Mouse (Mus musculus) hindbrain, postnatal 0 days (tissue): ENCODE measurements at regions not wholly inside any gene's neighbourhood (a gene's known extent, or its start where the extent isn't known, plus 50 kb on each side); places are given as distances from the start of the nearest gene placed in this dataset.
"Not testable (repeated sequence)": the region's sequence is repeated elsewhere in the genome, so short reads cannot be mapped to it uniquely, and the experiment has no call there.

Experiments used
- ATAC-seq: fragments of 200-750 bp; cut with Nextera tagmentation; 2 replicates; pipeline ENCODE4 v1.8.0; 2017; ENCODE audit warnings: mild to moderate bottlenecking, moderate TSS enrichment, moderate library complexity
- DNase-seq: peaks from one replicate; pipeline ENCODE4 v3.0.0-alpha.2; 2015; ENCODE audit warnings: low spot score
- H3K27ac ChIP-seq: fragments of 300-500 bp; sonication (generic); 2 replicates; pipeline ENCODE4 v1.5.1; 2014; ENCODE audit warnings: mild to moderate bottlenecking
- H3K27me3 ChIP-seq: fragments of 300-500 bp; sonication (generic); 2 replicates; pipeline ENCODE4 v1.6.1; 2014; ENCODE audit warnings: low read length, mixed read lengths; ENCODE audit not compliant: insufficient read depth
- H3K36me3 ChIP-seq: fragments of 300-500 bp; sonication (generic); 2 replicates; pipeline ENCODE4 v1.6.1; 2014; ENCODE audit warnings: low read length, mixed read lengths; ENCODE audit not compliant: insufficient read depth
- H3K4me1 ChIP-seq: fragments of 300-500 bp; sonication (generic); 2 replicates; pipeline ENCODE4 v1.6.1; 2014; ENCODE audit warnings: antibody characterized with exemption, low read length, mixed read lengths; ENCODE audit not compliant: insufficient read depth
- H3K4me2 ChIP-seq: fragments of 300-500 bp; sonication (generic); 2 replicates; pipeline ENCODE4 v1.6.1; 2014; ENCODE audit warnings: low read depth, mild to moderate bottlenecking, low read length, moderate library complexity, mixed read lengths
- H3K4me3 ChIP-seq: fragments of 300-500 bp; sonication (generic); 2 replicates; pipeline ENCODE4 v1.5.1; 2014; ENCODE audit warnings: low read length
- H3K9ac ChIP-seq: fragments of 300-500 bp; sonication (generic); replicated peaks from 2 replicates; pipeline ENCODE4 v1.6.1; 2014; ENCODE audit warnings: mild to moderate bottlenecking, low read length, moderate library complexity, mixed read lengths
- H3K9me3 ChIP-seq: fragments of 300-500 bp; sonication (generic); 2 replicates; pipeline ENCODE4 v1.6.1; 2016; ENCODE audit warnings: low read length, mixed read lengths
- CTCF ChIP-seq: IDR thresholded peaks from 2 replicates; pipeline ENCODE4 v1.5.1; 2016; ENCODE audit warnings: antibody characterized with exemption, control low read depth, low read depth
- WGBS: fragments of 180-500 bp; shearing (Covaris S2); extraction: QIAGEN DNeasy Blood & Tissue Kit; methylation state at CpG from one replicate; pipeline ENCODE4 v1.1.7; 2014; 5-methylcytosine and 5-hydroxymethylcytosine counted together

DNA sequence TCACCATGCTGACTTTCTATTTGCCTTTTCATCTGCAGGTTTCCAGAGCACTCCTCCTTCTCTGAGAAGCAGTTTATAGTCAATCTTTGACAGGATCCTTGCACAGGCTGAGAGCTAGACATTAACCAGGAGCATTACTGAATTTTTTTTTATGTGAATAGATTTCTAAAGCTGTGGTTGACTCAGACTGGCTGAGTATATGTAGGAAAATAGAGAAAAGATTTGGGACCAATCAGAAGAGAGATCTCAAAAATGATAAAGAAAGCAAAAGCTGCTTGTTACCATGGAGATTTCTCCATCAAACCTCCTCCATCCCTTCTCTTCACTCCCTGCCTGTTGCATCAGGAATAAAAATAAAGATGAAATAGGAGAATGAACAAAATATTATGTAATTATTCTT lies 731.2 kb upstream of the Ndn start:
- no peak overlapping the region for H3K4me2 ChIP-seq
- H3K27me3 ChIP-seq, result no peaks in the 10 kb centered on the region
- TF ChIP-seq CTCF, result no peak
- H3K27ac ChIP-seq, result no peak overlapping the region
- no peaks in the 10 kb centered on the region for H3K4me1 ChIP-seq
- DNase-seq, result no peak
- no peak overlapping the region for H3K9ac ChIP-seq
- no peaks in the 10 kb centered on the region for H3K36me3 ChIP-seq
- no peak for ATAC-seq
- peak overlapping the region; percentile 11; the same call in 1 of the 2 replicates for H3K4me3 ChIP-seq
- H3K9me3 ChIP-seq, result no peaks in the 10 kb centered on the region; the same call in 1 of the 2 replicates

DNA sequence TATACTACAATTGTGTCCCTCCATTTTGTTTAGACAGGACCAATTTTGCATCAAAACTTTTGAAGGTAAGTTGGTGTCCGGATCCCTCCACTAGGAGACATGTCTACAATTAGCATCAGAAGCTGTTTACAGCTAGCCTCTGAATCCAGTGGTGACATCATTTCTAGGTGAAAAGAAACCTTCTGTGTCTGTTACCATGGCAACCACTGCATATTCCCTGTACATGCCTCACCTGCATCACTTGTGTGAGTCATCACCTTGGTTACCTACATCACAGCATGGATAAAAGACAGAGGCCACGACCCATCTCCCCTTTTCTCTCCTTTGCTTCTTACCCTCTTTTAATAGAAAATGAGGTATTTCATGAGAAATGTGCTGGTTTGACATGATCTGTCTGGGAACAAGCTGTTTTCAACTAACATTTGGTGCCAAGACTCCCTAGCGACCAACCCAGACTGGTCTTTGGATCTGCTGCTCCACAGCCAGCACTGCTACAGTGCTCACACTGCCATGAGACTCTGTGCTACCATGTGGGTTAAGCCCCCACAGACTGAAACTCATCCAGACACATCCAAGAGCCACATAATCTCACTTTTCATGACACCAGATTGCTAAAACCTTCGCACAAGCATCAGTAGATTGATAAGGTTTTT lies 701.4 kb upstream of the Ndn start:
- TF ChIP-seq CTCF, result no peak
- no peak overlapping the region for H3K4me3 ChIP-seq
- no peaks in the 10 kb centered on the region for H3K4me1 ChIP-seq
- 63% methylated on average over 4 of the region's 4 CpGs for WGBS
- ATAC-seq (no peak), DNase-seq (peak; percentile 11)
- H3K27ac ChIP-seq, result no peak overlapping the region
- H3K27me3 ChIP-seq, result no peaks in the 10 kb centered on the region
- no peak overlapping the region for H3K9ac ChIP-seq
- H3K36me3 ChIP-seq, result no peaks in the 10 kb centered on the region
- no peaks in the 10 kb centered on the region for H3K9me3 ChIP-seq
- H3K4me2 ChIP-seq, result no peak overlapping the region

DNA sequence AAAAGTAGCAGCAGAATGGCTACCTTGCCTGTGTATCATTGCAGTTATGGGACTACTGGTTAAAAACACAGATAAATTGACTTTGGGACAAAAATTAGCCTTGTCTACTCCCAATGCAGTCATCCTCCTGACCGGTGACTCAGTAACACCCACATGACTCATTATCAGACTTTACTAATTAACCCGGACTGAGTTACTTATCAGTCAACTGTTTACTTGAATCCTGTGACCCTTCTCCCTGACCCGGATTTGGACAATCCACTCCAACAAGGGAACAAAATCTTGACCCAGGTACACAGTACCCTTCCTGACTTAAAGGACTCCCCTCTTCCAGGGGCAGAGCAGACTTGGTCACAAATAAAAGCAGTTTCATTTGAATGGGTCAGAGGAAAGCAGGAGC lies 688.3 kb upstream of the Ndn start:
- H3K27ac ChIP-seq, result no peak overlapping the region
- H3K9me3 ChIP-seq, result no peaks in the 10 kb centered on the region
- H3K27me3 ChIP-seq, result no peaks in the 10 kb centered on the region
- no peak overlapping the region for H3K4me2 ChIP-seq
- no peaks in the 10 kb centered on the region for H3K36me3 ChIP-seq
- TF ChIP-seq CTCF, result no peak
- ATAC-seq, result no peak
- no peak for DNase-seq
- 84% methylated on average over 3 of the region's 3 CpGs for WGBS
- no peaks in the 10 kb centered on the region for H3K4me1 ChIP-seq
- no peak overlapping the region for H3K9ac ChIP-seq
- H3K4me3 ChIP-seq, result no peak overlapping the region

DNA sequence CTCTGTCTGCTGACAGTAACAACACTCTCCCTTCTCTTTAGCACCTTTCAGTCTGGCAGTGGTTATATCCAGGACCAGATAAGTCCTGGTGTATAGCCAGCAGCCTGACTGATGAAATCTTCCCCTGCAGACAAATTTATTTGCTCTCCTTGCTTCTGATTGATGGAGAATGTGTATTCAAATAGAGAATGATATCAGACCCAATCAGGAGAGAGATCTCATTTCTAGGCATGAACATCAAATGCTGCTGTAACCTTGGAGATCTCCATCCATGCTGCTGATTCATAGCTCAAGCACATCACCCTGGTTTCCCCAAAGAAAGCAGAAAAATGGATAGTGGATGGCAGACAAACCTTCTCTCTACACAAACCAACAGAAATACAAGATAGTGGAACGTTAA lies 663.3 kb upstream of the Ndn start:
- Histone ChIP-seq H3K27me3 (no peaks in the 10 kb centered on the region), H3K4me3 (no peak overlapping the region), H3K4me1 (no peaks in the 10 kb centered on the region), H3K36me3 (no peaks in the 10 kb centered on the region), H3K9ac (no peak overlapping the region), H3K4me2 (no peak overlapping the region), H3K27ac (no peak overlapping the region), H3K9me3 (no peaks in the 10 kb centered on the region)
- DNase-seq (peak; percentile 1), ATAC-seq (peak; percentile 38; the same call in 1 of the 2 replicates)
- no peak for TF ChIP-seq CTCF
- WGBS, result 65% methylated on average over 1 of the region's 1 CpGs

DNA sequence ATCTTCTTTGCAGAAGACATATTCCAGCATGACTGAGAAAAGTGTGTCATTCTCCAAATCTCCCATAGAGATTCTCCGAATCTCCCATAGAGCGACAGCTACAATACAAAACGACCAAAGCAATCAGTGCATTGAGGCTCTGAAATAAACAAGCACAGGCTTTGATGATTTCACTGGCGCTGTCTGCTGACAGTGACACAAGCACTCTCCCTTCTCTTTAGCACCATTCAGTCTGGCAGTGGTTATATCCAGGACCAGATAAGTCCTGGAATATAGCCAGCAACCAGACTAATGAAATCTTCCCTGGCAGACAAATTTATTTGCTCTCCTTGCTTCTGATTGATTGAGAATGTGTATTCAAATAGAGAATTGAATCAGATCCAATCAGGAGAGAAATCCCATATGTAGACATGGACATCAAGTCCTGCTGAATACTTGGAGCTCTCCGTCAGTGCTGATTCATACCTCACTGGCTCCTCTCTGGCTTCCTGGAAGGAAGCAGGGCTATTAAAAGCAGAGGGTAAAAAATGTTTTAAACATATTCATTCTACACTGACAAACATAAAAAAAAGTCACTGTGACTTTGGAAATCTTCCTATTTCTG lies 661.2 kb upstream of the Ndn start:
- DNase-seq (no peak), ATAC-seq (no peak)
- no peaks in the 10 kb centered on the region for H3K4me1 ChIP-seq
- no peak for TF ChIP-seq CTCF
- no peak overlapping the region for H3K27ac ChIP-seq
- H3K4me2 ChIP-seq, result no peak overlapping the region
- no peak overlapping the region for H3K9ac ChIP-seq
- no peaks in the 10 kb centered on the region for H3K36me3 ChIP-seq
- H3K27me3 ChIP-seq, result no peaks in the 10 kb centered on the region
- H3K4me3 ChIP-seq, result no peak overlapping the region
- H3K9me3 ChIP-seq, result no peaks in the 10 kb centered on the region
- 59% methylated on average over 5 of the region's 5 CpGs for WGBS

DNA sequence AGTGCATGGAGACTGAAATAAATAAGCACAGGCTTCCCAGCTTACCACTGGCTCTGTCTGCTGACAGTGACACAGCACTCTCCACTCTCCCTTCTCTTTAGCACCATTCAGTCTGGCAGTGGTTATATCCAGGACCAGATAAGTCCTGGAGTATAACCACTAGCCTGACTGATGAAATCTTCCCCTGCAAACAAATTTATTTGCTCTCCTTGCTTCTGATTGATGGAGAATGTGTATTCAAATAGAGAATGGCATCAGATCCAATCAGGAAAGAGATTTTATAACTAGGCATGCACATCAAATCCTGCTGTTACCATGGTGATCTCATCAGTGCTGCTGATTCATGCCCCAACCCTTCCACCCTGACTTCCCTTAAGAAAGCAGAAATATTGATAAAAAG lies 620.2 kb upstream of the Ndn start:
- no peak overlapping the region for H3K4me2 ChIP-seq
- TF ChIP-seq CTCF, result no peak
- H3K9ac ChIP-seq, result no peak overlapping the region
- no peak overlapping the region for H3K27ac ChIP-seq
- no peaks in the 10 kb centered on the region for H3K27me3 ChIP-seq
- H3K4me1 ChIP-seq, result no peaks in the 10 kb centered on the region
- peak; percentile 11 for DNase-seq
- ATAC-seq, result no peak
- no peaks in the 10 kb centered on the region for H3K9me3 ChIP-seq
- no peak overlapping the region for H3K4me3 ChIP-seq
- H3K36me3 ChIP-seq, result no peaks in the 10 kb centered on the region

DNA sequence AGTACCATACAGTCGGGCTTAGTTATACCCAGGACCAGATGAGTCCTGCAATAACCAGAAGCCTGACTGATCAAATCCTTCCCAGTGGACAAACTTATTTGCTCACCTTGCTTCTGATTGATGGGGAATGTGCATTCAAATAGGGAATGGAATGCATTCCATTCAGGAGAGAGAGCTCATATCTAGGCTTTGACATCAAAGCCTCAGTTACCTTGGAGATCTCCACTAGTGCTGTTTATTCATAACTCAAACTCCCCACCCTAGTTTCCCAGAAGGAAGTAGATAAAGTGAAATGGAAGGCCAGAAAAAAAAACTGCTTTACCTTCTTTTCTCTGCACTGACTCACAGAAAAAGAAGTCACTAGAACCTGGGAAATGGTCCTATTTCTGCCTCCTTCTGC lies 608.9 kb upstream of the Ndn start:
- Histone ChIP-seq H3K4me2 (no peak overlapping the region), H3K4me3 (no peak overlapping the region), H3K9ac (no peak overlapping the region), H3K4me1 (no peaks in the 10 kb centered on the region), H3K27ac (no peak overlapping the region), H3K36me3 (no peaks in the 10 kb centered on the region), H3K27me3 (no peaks in the 10 kb centered on the region), H3K9me3 (no peaks in the 10 kb centered on the region)
- ATAC-seq (no peak), DNase-seq (no peak)
- WGBS, result 69% methylated on average over 1 of the region's 1 CpGs
- TF ChIP-seq CTCF, result no peak

DNA sequence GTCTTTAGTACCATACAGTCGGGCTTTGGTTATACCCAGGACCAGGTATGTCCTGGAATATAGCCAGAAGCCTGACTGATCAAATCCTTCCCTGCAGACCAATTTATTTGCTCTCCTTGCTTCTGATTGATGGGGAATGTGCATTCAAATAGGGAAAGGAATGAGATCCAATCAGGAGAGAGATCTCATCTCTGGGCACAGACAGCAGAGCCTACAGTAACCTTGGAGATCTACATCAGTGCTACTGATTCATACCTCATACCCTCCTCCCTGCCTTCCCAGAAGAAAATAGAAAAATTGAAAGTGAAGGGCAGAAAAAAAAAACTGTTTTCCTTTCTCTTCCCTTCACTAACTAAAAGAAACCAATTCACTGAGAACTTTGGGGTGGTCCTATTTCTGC lies 607.0 kb upstream of the Ndn start:
- no CpG with 5 or more reads among the region's 1 CpGs for WGBS
- not testable (repeated sequence) for H3K27me3 ChIP-seq

More for the DNA sequence above, 607.0 kb upstream of the Ndn start:
- not testable (repeated sequence) for ATAC-seq, H3K36me3 ChIP-seq, H3K9ac ChIP-seq, H3K27ac ChIP-seq, H3K4me3 ChIP-seq, H3K4me2 ChIP-seq, H3K9me3 ChIP-seq, H3K4me1 ChIP-seq, DNase-seq
